Mouse (Mus musculus): ENCODE data around the gene Htr6. TPM values are rescaled to one million over a fixed set of nuclear protein-coding genes. Genes with fewer than 3 reads are reported as not detected.

The Htr6 gene
- polyA plus RNA-seq, 1 experiment = not detected

GRCm38 (mm10) chr4:139058029-139058428 is 17.3 kb downstream of the Htr6 start:
- Histone ChIP-seq H3K27me3 (ENCODE audit: control insufficient read depth, insufficient read depth, low read length, poor library complexity, severe bottlenecking) (no peaks in the 10 kb centered on the region), H3K9me3 (replicated peaks; ENCODE audit: control insufficient read depth, insufficient read depth, low read length, poor library complexity, severe bottlenecking) (no peaks in the 10 kb centered on the region), H3K27ac (ENCODE audit: insufficient read depth, low read length) (no peak overlapping the region), H3K4me1 (ENCODE audit: control insufficient read depth, insufficient read depth, low read length) (no peaks in the 10 kb centered on the region), H3K36me3 (ENCODE audit: control insufficient read depth, insufficient read depth, low read length, poor library complexity, severe bottlenecking) (no peaks in the 10 kb centered on the region), H3K4me3 (ENCODE audit: low read depth, low read length) (no peak overlapping the region), H3K9ac (ENCODE audit: low read depth, poor library complexity, severe bottlenecking) (no peak overlapping the region)
- TF ChIP-seq POLR2A (IDR thresholded peaks at IDR 0.05; ENCODE audit: insufficient read depth, low read length) (no peak), CTCF (IDR thresholded peaks at IDR 0.05; ENCODE audit: low read depth, low read length) (no peak), EP300 (IDR thresholded peaks at IDR 0.05; ENCODE audit: insufficient read depth, low read depth, low read length) (no peak)

GRCm38 (mm10) chr4:139057291-139057690 is 18.1 kb downstream of the Htr6 start:
- H3K27me3 ChIP-seq (ENCODE audit: control insufficient read depth, insufficient read depth, low read length, poor library complexity, severe bottlenecking) = no peaks in the 10 kb centered on the region
- H3K36me3 ChIP-seq (ENCODE audit: control insufficient read depth, insufficient read depth, low read length, poor library complexity, severe bottlenecking) = no peaks in the 10 kb centered on the region
- no peak overlapping the region for H3K9ac ChIP-seq (ENCODE audit: low read depth, poor library complexity, severe bottlenecking)
- no peak for TF ChIP-seq EP300 (IDR thresholded peaks at IDR 0.05; ENCODE audit: insufficient read depth, low read depth, low read length)
- TF ChIP-seq POLR2A (IDR thresholded peaks at IDR 0.05; ENCODE audit: insufficient read depth, low read length) = no peak
- TF ChIP-seq CTCF (IDR thresholded peaks at IDR 0.05; ENCODE audit: low read depth, low read length) = no peak
- no peaks in the 10 kb centered on the region for H3K9me3 ChIP-seq (replicated peaks; ENCODE audit: control insufficient read depth, insufficient read depth, low read length, poor library complexity, severe bottlenecking)
- no peak overlapping the region for H3K4me3 ChIP-seq (ENCODE audit: low read depth, low read length)
- no peak overlapping the region for H3K27ac ChIP-seq (ENCODE audit: insufficient read depth, low read length)
- H3K4me1 ChIP-seq (ENCODE audit: control insufficient read depth, insufficient read depth, low read length) = no peaks in the 10 kb centered on the region

- H3K27me3 ChIP-seq (ENCODE audit: control insufficient read depth, insufficient read depth, low read length, poor library complexity, severe bottlenecking) = no peaks in the 10 kb centered on the region
- H3K36me3 ChIP-seq (ENCODE audit: control insufficient read depth, insufficient read depth, low read length, poor library complexity, severe bottlenecking) = no peaks in the 10 kb centered on the region
- no peaks in the 10 kb centered on the region for H3K4me1 ChIP-seq (ENCODE audit: control insufficient read depth, insufficient read depth, low read length)
- TF ChIP-seq CTCF (IDR thresholded peaks at IDR 0.05; ENCODE audit: low read depth, low read length) = no peak
- no peak for TF ChIP-seq EP300 (IDR thresholded peaks at IDR 0.05; ENCODE audit: insufficient read depth, low read depth, low read length)
- no peak for TF ChIP-seq POLR2A (IDR thresholded peaks at IDR 0.05; ENCODE audit: insufficient read depth, low read length)
- no peaks in the 10 kb centered on the region for H3K9me3 ChIP-seq (replicated peaks; ENCODE audit: control insufficient read depth, insufficient read depth, low read length, poor library complexity, severe bottlenecking)
- H3K4me3 ChIP-seq (ENCODE audit: low read depth, low read length) = no peak overlapping the region
- H3K27ac ChIP-seq (ENCODE audit: insufficient read depth, low read length) = no peak overlapping the region
- H3K9ac ChIP-seq (ENCODE audit: low read depth, poor library complexity, severe bottlenecking) = no peak overlapping the region
Measured at GRCm38 (mm10) chr4:139055744-139056143, 19.6 kb downstream of the Htr6 start.

GRCm38 (mm10) chr4:139055336-139055735 is 20.0 kb downstream of the Htr6 start:
- no peaks in the 10 kb centered on the region for H3K27me3 ChIP-seq (ENCODE audit: control insufficient read depth, insufficient read depth, low read length, poor library complexity, severe bottlenecking)
- TF ChIP-seq CTCF (IDR thresholded peaks at IDR 0.05; ENCODE audit: low read depth, low read length) (no peak), EP300 (IDR thresholded peaks at IDR 0.05; ENCODE audit: insufficient read depth, low read depth, low read length) (no peak), POLR2A (IDR thresholded peaks at IDR 0.05; ENCODE audit: insufficient read depth, low read length) (no peak)
- no peak overlapping the region for H3K4me3 ChIP-seq (ENCODE audit: low read depth, low read length)
- no peak overlapping the region for H3K27ac ChIP-seq (ENCODE audit: insufficient read depth, low read length)
- H3K4me1 ChIP-seq (ENCODE audit: control insufficient read depth, insufficient read depth, low read length) = no peaks in the 10 kb centered on the region
- H3K9me3 ChIP-seq (replicated peaks; ENCODE audit: control insufficient read depth, insufficient read depth, low read length, poor library complexity, severe bottlenecking) = no peaks in the 10 kb centered on the region
- H3K9ac ChIP-seq (ENCODE audit: low read depth, poor library complexity, severe bottlenecking) = no peak overlapping the region
- no peaks in the 10 kb centered on the region for H3K36me3 ChIP-seq (ENCODE audit: control insufficient read depth, insufficient read depth, low read length, poor library complexity, severe bottlenecking)

- Histone ChIP-seq H3K27me3 (ENCODE audit: control insufficient read depth, insufficient read depth, low read length, poor library complexity, severe bottlenecking) (no peaks in the 10 kb centered on the region), H3K4me3 (ENCODE audit: low read depth, low read length) (no peak overlapping the region), H3K9me3 (replicated peaks; ENCODE audit: control insufficient read depth, insufficient read depth, low read length, poor library complexity, severe bottlenecking) (no peaks in the 10 kb centered on the region), H3K9ac (ENCODE audit: low read depth, poor library complexity, severe bottlenecking) (no peak overlapping the region), H3K4me1 (ENCODE audit: control insufficient read depth, insufficient read depth, low read length) (no peaks in the 10 kb centered on the region), H3K36me3 (ENCODE audit: control insufficient read depth, insufficient read depth, low read length, poor library complexity, severe bottlenecking) (no peaks in the 10 kb centered on the region), H3K27ac (ENCODE audit: insufficient read depth, low read length) (no peak overlapping the region)
- TF ChIP-seq CTCF (IDR thresholded peaks at IDR 0.05; ENCODE audit: low read depth, low read length) (no peak), POLR2A (IDR thresholded peaks at IDR 0.05; ENCODE audit: insufficient read depth, low read length) (no peak), EP300 (IDR thresholded peaks at IDR 0.05; ENCODE audit: insufficient read depth, low read depth, low read length) (no peak)
Measured at GRCm38 (mm10) chr4:139054300-139054923, 21.0 kb downstream of the Htr6 start.

- no peaks in the 10 kb centered on the region for H3K27me3 ChIP-seq (ENCODE audit: control insufficient read depth, insufficient read depth, low read length, poor library complexity, severe bottlenecking)
- no peaks in the 10 kb centered on the region for H3K4me1 ChIP-seq (ENCODE audit: control insufficient read depth, insufficient read depth, low read length)
- no peak overlapping the region for H3K9ac ChIP-seq (ENCODE audit: low read depth, poor library complexity, severe bottlenecking)
- no peak for TF ChIP-seq POLR2A (IDR thresholded peaks at IDR 0.05; ENCODE audit: insufficient read depth, low read length)
- TF ChIP-seq EP300 (IDR thresholded peaks at IDR 0.05; ENCODE audit: insufficient read depth, low read depth, low read length) = no peak
- no peak for TF ChIP-seq CTCF (IDR thresholded peaks at IDR 0.05; ENCODE audit: low read depth, low read length)
- H3K9me3 ChIP-seq (replicated peaks; ENCODE audit: control insufficient read depth, insufficient read depth, low read length, poor library complexity, severe bottlenecking) = no peaks in the 10 kb centered on the region
- no peak overlapping the region for H3K4me3 ChIP-seq (ENCODE audit: low read depth, low read length)
- no peak overlapping the region for H3K27ac ChIP-seq (ENCODE audit: insufficient read depth, low read length)
- H3K36me3 ChIP-seq (ENCODE audit: control insufficient read depth, insufficient read depth, low read length, poor library complexity, severe bottlenecking) = no peaks in the 10 kb centered on the region
Measured at GRCm38 (mm10) chr4:139053391-139053790, 22.0 kb downstream of the Htr6 start.

All from ES-Bruce4 (cell line).